Mouse (Mus musculus): Measurements from ENCODE around the gene Mpp5.
A peak's percentile ranks its signal among the peaks of the same experiment; 100 is the strongest.

Gene Mpp5

GRCm38 (mm10) chr12:78748557-78749377 lies at the start of gene Mpp5:
Mpp5 (plus strand) TSS chr12:78748907.
- peak; percentile 97 for DNase-seq (ENCODE audit: low spot score)

- DNase-seq (ENCODE audit: low spot score): no peak
Observed at GRCm38 (mm10) chr12:78717783-78718182, 30.9 kb upstream of the Mpp5 start.

- no peak for DNase-seq (ENCODE audit: low spot score)
Observed at GRCm38 (mm10) chr12:78727723-78728122, 21.0 kb upstream of the Mpp5 start.

- DNase-seq (ENCODE audit: low spot score): no peak
Observed at GRCm38 (mm10) chr12:78739633-78740032, 9.1 kb upstream of the Mpp5 start.

- no peak for DNase-seq (ENCODE audit: low spot score)
Observed at GRCm38 (mm10) chr12:78740289-78740688, 8.4 kb upstream of the Mpp5 start.

GRCm38 (mm10) chr12:78746226-78746625 lies 2.5 kb upstream of the Mpp5 start:
- no peak for DNase-seq (ENCODE audit: low spot score)

GRCm38 (mm10) chr12:78747406-78747805 lies 1.3 kb upstream of the Mpp5 start:
- DNase-seq (ENCODE audit: low spot score): no peak

GRCm38 (mm10) chr12:78748113-78748512 lies 594 bp upstream of the Mpp5 start:
- no peak for DNase-seq (ENCODE audit: low spot score)

- DNase-seq (ENCODE audit: low spot score): peak; percentile 50
Observed at GRCm38 (mm10) chr12:78749378-78749801, 683 bp downstream of the Mpp5 start.

- DNase-seq (ENCODE audit: low spot score): no peak
Observed at GRCm38 (mm10) chr12:78761979-78762378, 13.3 kb downstream of the Mpp5 start.

- no peak for DNase-seq (ENCODE audit: low spot score)
Observed at GRCm38 (mm10) chr12:78769031-78769713, 20.5 kb downstream of the Mpp5 start.

- DNase-seq (ENCODE audit: low spot score): no peak
Observed at GRCm38 (mm10) chr12:78773211-78773610, 24.5 kb downstream of the Mpp5 start.

- DNase-seq (ENCODE audit: low spot score): no peak
Observed at GRCm38 (mm10) chr12:78777916-78778315, 29.2 kb downstream of the Mpp5 start.

- DNase-seq (ENCODE audit: low spot score): no peak
Observed at GRCm38 (mm10) chr12:78778423-78779067, 29.8 kb downstream of the Mpp5 start.

- peak; percentile 28 for DNase-seq (ENCODE audit: low spot score)
Observed at GRCm38 (mm10) chr12:78788266-78788873, 39.7 kb downstream of the Mpp5 start.

GRCm38 (mm10) chr12:78790791-78791190 lies 42.1 kb downstream of the Mpp5 start:
- DNase-seq (ENCODE audit: low spot score): no peak

- no peak for DNase-seq (ENCODE audit: low spot score)
Observed at GRCm38 (mm10) chr12:78794236-78794635, 45.5 kb downstream of the Mpp5 start.

- no peak for DNase-seq (ENCODE audit: low spot score)
Observed at GRCm38 (mm10) chr12:78800036-78800435, 51.3 kb downstream of the Mpp5 start.

GRCm38 (mm10) chr12:78801836-78802235 lies 53.1 kb downstream of the Mpp5 start:
- DNase-seq (ENCODE audit: low spot score): no peak

- DNase-seq (ENCODE audit: low spot score): no peak
Observed at GRCm38 (mm10) chr12:78814437-78814836, 65.7 kb downstream of the Mpp5 start.

- no peak for DNase-seq (ENCODE audit: low spot score)
Observed at GRCm38 (mm10) chr12:78834496-78834895, 85.8 kb downstream of the Mpp5 start.

- DNase-seq (ENCODE audit: low spot score): no peak
Observed at GRCm38 (mm10) chr12:78839906-78840305, 91.2 kb downstream of the Mpp5 start.

Measured in layer of hippocampus, adult 11-12 months (tissue).